Mouse (Mus musculus) lung, postnatal 0 days (tissue): ENCODE results near the gene Cand1. TPM values are rescaled to one million over a fixed set of nuclear protein-coding genes. Genes with fewer than 3 reads are reported as not detected.
A peak's percentile ranks its signal among the peaks of the same experiment; 100 is the strongest.

ENCODE experiments used
- ATAC-seq: fragments of 200-750 bp; cut with Nextera tagmentation; 2 replicates; pipeline ENCODE4 v1.8.0; 2017; ENCODE audit warnings: moderate library complexity
- DNase-seq: peaks from one replicate; pipeline ENCODE4 v3.0.0-alpha.2; 2016; ENCODE audit warnings: low spot score
- H3K27ac ChIP-seq: fragments of 300-500 bp; sonication (generic); 2 replicates; pipeline ENCODE4 v1.5.1; 2014; ENCODE audit warnings: antibody characterized with exemption, mild to moderate bottlenecking, low read length, mixed read lengths
- H3K27me3 ChIP-seq: fragments of 300-500 bp; sonication (generic); replicated peaks from 2 replicates; pipeline ENCODE4 v1.6.1; 2014; ENCODE audit warnings: low read length, mixed read lengths; ENCODE audit not compliant: insufficient read depth
- H3K36me3 ChIP-seq: fragments of 300-500 bp; sonication (generic); 2 replicates; pipeline ENCODE4 v1.6.1; 2014; ENCODE audit warnings: low read length, mixed read lengths; ENCODE audit not compliant: insufficient read depth
- H3K4me1 ChIP-seq: fragments of 300-500 bp; sonication (generic); 2 replicates; pipeline ENCODE4 v1.6.1; 2014; ENCODE audit warnings: antibody characterized with exemption, low read depth, low read length, mixed read lengths; ENCODE audit not compliant: insufficient read depth
- H3K4me2 ChIP-seq: fragments of 300-500 bp; sonication (generic); replicated peaks from 2 replicates; pipeline ENCODE4 v1.6.1; 2014; ENCODE audit warnings: low read depth, mild to moderate bottlenecking, low read length, moderate library complexity, mixed read lengths
- H3K4me3 ChIP-seq: fragments of 300-500 bp; sonication (generic); 2 replicates; pipeline ENCODE4 v1.5.1; 2014; ENCODE audit warnings: low read depth, low read length
- H3K9ac ChIP-seq: fragments of 300-500 bp; sonication (generic); replicated peaks from 2 replicates; pipeline ENCODE4 v1.6.1; 2014; ENCODE audit warnings: low read depth, mild to moderate bottlenecking
- H3K9me3 ChIP-seq: fragments of 300-500 bp; sonication (generic); 2 replicates; pipeline ENCODE4 v1.6.1; 2016; ENCODE audit warnings: low read length, mixed read lengths
- CTCF ChIP-seq: IDR thresholded peaks from 2 replicates; pipeline ENCODE4 v1.5.1; 2016; ENCODE audit warnings: antibody characterized with exemption, mild to moderate bottlenecking
- EP300 ChIP-seq: IDR thresholded peaks from 2 replicates; pipeline ENCODE4 v1.6.1; 2016; ENCODE audit warnings: antibody characterized with exemption, mild to moderate bottlenecking, control low read depth
- WGBS: fragments of 180-500 bp; shearing (Covaris S2); extraction: QIAGEN DNeasy Blood & Tissue Kit; methylation state at CpG from one replicate; pipeline ENCODE4 v1.1.7; 2014; 5-methylcytosine and 5-hydroxymethylcytosine counted together
- polyA plus RNA-seq: library from polyadenylated mRNA; unstranded; fragments of >200 nt; fragmentation: Nextera tagmentation; extraction: Ambion mirVana; gene quantifications from 2 replicates; pipeline ENCODE4 v1.2.1, GENCODE M21; 2015

The Cand1 gene
- polyA plus RNA-seq, 1 experiment from 2014 or later = 21.5 TPM

DNA sequence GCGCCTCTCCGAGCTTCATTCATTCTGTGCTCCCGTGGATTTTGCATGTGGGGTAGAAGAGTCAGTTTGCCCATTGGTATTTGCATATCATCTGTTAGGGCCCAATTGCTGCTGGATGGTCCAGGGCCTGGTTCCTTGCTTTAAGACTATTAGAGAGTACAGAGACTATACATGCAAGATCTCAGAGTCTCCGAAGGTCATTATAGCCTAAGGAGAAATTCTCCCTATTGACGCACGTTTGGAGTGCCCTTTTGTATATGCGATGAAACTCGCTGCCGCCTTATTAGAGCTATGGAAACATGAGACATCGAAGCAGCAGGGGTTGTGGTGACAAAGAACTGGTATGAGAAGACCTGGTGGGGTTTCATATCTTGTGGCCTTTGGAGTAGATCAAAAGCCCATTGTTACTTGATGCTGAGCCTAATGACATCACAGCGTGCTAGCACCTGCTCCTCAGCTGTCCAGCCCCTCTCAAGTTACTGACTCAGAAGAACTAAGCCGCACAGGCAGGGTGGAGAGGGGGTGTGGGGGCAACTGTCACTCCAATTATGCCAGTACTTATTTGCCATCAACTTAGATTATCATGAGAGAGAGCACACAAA is 30.6 kb upstream of the Cand1 start:
- no peaks in the 10 kb centered on the region for H3K27me3 ChIP-seq
- H3K4me1 ChIP-seq = no peaks in the 10 kb centered on the region
- H3K9ac ChIP-seq = no peak overlapping the region
- no peaks in the 10 kb centered on the region for H3K36me3 ChIP-seq
- no peak overlapping the region for H3K4me2 ChIP-seq
- H3K27ac ChIP-seq = no peak overlapping the region
- WGBS = 72% methylated on average over 12 of the region's 12 CpGs
- ATAC-seq (no peak), DNase-seq (no peak)
- no peaks in the 10 kb centered on the region for H3K9me3 ChIP-seq
- H3K4me3 ChIP-seq = no peak overlapping the region
- TF ChIP-seq CTCF (no peak), EP300 (no peak)

DNA sequence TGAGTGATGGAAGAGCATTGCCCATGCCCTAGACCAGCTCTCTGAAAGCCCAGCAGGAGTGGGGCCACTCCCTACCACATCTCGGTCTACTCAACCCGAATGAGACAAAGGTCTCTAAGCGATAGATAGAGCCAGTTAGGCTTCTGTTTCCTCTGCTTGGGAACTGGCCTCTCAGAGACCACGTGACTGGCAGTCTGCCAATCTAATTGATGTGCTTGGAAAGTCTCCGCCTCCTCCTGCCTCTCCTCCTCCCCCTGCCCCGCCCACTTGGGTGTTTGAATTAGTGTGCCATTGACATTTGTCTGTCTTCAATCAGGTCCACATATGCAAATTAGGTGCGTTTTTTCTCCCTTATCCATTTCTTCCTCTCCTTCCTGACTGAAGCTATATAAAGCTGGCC is 24.9 kb upstream of the Cand1 start:
- H3K4me1 ChIP-seq = no peaks in the 10 kb centered on the region
- ATAC-seq = no peak
- no peaks in the 10 kb centered on the region for H3K9me3 ChIP-seq
- no peaks in the 10 kb centered on the region for H3K36me3 ChIP-seq
- H3K4me2 ChIP-seq = no peak overlapping the region
- H3K27me3 ChIP-seq = no peaks in the 10 kb centered on the region
- WGBS = 71% methylated on average over 7 of the region's 7 CpGs
- no peak for DNase-seq
- H3K27ac ChIP-seq = no peak overlapping the region
- no peak overlapping the region for H3K9ac ChIP-seq
- no peak overlapping the region for H3K4me3 ChIP-seq
- TF ChIP-seq CTCF = no peak
- no peak for TF ChIP-seq EP300

DNA sequence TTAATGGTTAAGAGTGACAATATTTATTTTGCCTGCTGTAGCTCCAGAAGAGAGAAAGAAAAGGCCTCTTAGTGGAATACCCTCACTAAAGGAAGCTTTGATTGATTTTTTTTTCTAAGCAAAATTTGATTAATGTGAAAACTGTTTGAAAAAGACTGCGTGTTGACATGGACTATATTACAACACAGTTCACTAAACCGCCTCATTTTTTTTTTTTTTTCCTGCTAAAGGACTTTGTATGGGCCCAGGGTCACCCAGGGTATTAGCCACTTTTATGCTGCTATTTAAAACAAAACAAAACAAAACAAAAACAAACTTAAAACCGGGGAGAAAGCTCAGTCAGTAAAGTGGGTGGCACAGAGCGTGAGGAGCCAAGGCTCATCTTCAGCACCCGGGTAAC is 23.0 kb upstream of the Cand1 start:
- TF ChIP-seq CTCF (no peak), EP300 (no peak)
- H3K9ac ChIP-seq = no peak overlapping the region
- DNase-seq (no peak), ATAC-seq (no peak)
- WGBS = 73% methylated on average over 5 of the region's 5 CpGs
- no peaks in the 10 kb centered on the region for H3K9me3 ChIP-seq
- no peak overlapping the region for H3K27ac ChIP-seq
- no peak overlapping the region for H3K4me2 ChIP-seq
- H3K36me3 ChIP-seq = no peaks in the 10 kb centered on the region
- H3K4me3 ChIP-seq = no peak overlapping the region
- no peaks in the 10 kb centered on the region for H3K4me1 ChIP-seq
- no peaks in the 10 kb centered on the region for H3K27me3 ChIP-seq

DNA sequence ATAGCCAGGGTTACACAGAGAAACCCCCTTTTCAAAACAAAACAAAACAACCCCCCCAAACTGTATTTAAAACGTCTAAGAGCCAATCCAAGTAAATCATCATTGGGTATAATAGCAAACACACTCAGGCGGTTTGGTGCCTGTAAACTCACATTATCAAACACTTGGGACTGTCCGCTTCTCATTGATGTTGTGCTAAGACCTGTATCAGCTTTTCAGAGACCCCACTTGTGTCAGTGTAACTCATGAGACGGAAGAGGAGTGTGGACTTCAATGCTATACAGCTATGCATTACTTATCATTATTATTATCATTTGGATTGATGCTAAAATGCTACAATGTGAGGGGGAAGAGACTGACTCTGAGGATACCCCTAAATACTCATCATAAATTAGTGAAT is 18.0 kb upstream of the Cand1 start:
- H3K27me3 ChIP-seq = no peaks in the 10 kb centered on the region
- no peaks in the 10 kb centered on the region for H3K4me1 ChIP-seq
- no peak overlapping the region for H3K4me2 ChIP-seq
- ATAC-seq = no peak
- no peaks in the 10 kb centered on the region for H3K9me3 ChIP-seq
- TF ChIP-seq CTCF = no peak
- WGBS = 67% methylated on average over 4 of the region's 4 CpGs
- no peak overlapping the region for H3K27ac ChIP-seq
- no peak overlapping the region for H3K4me3 ChIP-seq
- no peaks in the 10 kb centered on the region for H3K36me3 ChIP-seq
- no peak for DNase-seq
- no peak overlapping the region for H3K9ac ChIP-seq

DNA sequence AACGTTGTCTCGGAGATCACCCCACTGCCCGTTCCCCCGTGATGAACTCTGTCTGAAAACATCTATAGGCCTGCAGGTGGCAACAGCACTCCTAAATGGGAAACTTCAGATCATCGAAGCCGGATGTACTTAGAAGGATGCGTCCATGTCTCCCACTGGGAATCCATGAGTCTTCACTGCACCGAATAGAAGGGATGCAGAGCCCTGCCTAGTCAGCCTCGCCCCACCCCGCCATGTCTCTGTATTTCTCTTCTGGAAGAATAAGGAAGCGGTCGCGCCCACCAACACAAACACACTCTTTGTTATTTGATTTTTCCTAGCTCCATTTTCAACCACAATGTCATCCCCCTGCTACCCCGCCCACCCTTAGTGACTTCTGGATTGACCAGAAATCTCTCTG is 4.3 kb upstream of the Cand1 start:
- 86% methylated on average over 14 of the region's 14 CpGs for WGBS

DNA sequence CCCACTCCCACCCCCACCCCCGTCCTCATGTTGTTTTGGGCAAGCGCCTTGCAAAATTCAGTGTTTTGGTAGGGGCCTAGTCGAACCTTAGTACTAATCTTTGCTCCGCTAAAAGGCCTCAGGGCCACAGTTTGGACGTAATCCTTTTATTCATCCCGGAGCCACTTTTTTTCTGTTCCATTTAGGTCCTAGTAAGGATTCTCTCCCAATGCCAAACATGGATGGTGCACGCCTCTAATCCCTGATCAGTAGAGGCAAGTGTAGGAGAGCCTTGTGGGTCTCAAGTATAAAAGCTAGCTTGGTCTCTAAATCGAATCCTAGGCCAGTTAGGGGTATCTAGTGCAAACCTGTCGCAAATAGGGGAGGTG is 851 bp upstream of the Cand1 start:
- ATAC-seq (no peak), DNase-seq (no peak)
- TF ChIP-seq EP300 (no peak), CTCF (no peak)
- peaks cover 12% of the 10 kb centered on the region; the same call in 1 of the 2 replicates for H3K4me1 ChIP-seq
- no peaks in the 10 kb centered on the region for H3K9me3 ChIP-seq
- H3K4me3 ChIP-seq = peak overlapping the region; percentile 95
- H3K4me2 ChIP-seq = peak overlapping the region; percentile 55
- no peaks in the 10 kb centered on the region for H3K36me3 ChIP-seq
- peak overlapping the region; percentile 58 for H3K9ac ChIP-seq
- H3K27me3 ChIP-seq = no peaks in the 10 kb centered on the region
- 4% methylated on average over 9 of the region's 9 CpGs for WGBS
- peak overlapping the region; percentile 99 for H3K27ac ChIP-seq

More for the DNA sequence above, 4.3 kb upstream of the Cand1 start:
- TF ChIP-seq CTCF = no peak
- TF ChIP-seq EP300 = no peak
- H3K27me3 ChIP-seq = no peaks in the 10 kb centered on the region
- H3K9me3 ChIP-seq = no peaks in the 10 kb centered on the region
- H3K4me1 ChIP-seq = peaks cover 4% of the 10 kb centered on the region; the same call in 1 of the 2 replicates
- no peak overlapping the region for H3K4me3 ChIP-seq
- no peak overlapping the region for H3K9ac ChIP-seq
- H3K4me2 ChIP-seq = no peak overlapping the region
- no peak overlapping the region for H3K27ac ChIP-seq
- DNase-seq (no peak), ATAC-seq (no peak)
- H3K36me3 ChIP-seq = no peaks in the 10 kb centered on the region

DNA sequence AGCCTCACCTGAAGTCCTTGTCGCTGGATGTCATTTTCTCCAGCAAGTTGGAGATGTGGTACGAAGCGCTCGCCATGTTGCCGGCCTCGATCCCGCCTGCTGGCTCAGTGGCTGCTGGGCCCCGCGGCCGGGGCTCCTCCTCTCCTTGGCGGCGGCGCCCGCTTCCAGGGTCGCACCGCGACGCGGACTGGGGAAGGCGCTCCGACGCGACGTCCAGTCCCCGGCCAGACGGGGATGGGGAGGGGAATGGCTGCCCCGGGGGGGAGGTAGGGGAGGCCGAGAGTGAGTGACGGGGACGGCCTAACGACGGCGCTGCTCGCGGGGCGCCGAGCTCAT is 254 bp downstream of the Cand1 start:
- Histone ChIP-seq H3K27ac (peak overlapping the region; percentile 99), H3K9ac (peak overlapping the region; percentile 98), H3K36me3 (no peaks in the 10 kb centered on the region), H3K4me1 (peaks cover 12% of the 10 kb centered on the region; the same call in 1 of the 2 replicates), H3K9me3 (no peaks in the 10 kb centered on the region), H3K4me2 (peak overlapping the region; percentile 78), H3K27me3 (no peaks in the 10 kb centered on the region), H3K4me3 (peak overlapping the region; percentile 95)
- no peak for TF ChIP-seq EP300
- TF ChIP-seq CTCF = peak; percentile 8; the same call in 1 of the 2 replicates
- peak; percentile 50 for ATAC-seq
- DNase-seq = no peak
- 0% methylated on average over 19 of the region's 37 CpGs for WGBS
